Mouse (Mus musculus) thymus, adult 2 months (tissue): Measurements from ENCODE around the gene Smad9.

Experiments
- CTCF ChIP-seq: fragments of 200-500 bp; IDR thresholded peaks from 2 replicates; pipeline ENCODE4 v1.5.1; 2012; ENCODE audit warnings: mild to moderate bottlenecking, control low read depth, low read length, moderate library complexity, borderline replicate concordance; ENCODE audit not compliant: control insufficient read depth, poor library complexity, insufficient read depth; ENCODE audit errors: extremely low read depth
- POLR2A ChIP-seq: fragments of 200-500 bp; IDR thresholded peaks from 2 replicates; pipeline ENCODE4 v1.6.1; 2012; ENCODE audit warnings: mild to moderate bottlenecking, low read length, control low read depth, moderate library complexity; ENCODE audit not compliant: control insufficient read depth, poor library complexity, insufficient read depth; ENCODE audit errors: extremely low read depth

- TF ChIP-seq POLR2A (no peak), CTCF (no peak)
These were observed 27.3 kb upstream of the Smad9 start for GRCm38 (mm10) chr3:54728100-54728499.
